Mouse (Mus musculus) E14TG2a.4 (cell line): Measurements from ENCODE around the gene Tex12.
A peak's percentile ranks its signal among the peaks of the same experiment; 100 is the strongest.

Experiments used
- H3K27me3 ChIP-seq: 2 replicates; pipeline ENCODE4 v1.6.1; 2014; ENCODE audit warnings: low read length, control low read depth; ENCODE audit not compliant: insufficient read depth
- H3K36me3 ChIP-seq: 2 replicates; pipeline ENCODE4 v1.6.1; 2014; ENCODE audit warnings: low read length, control low read depth; ENCODE audit not compliant: insufficient read depth
- H3K4me1 ChIP-seq: replicated peaks from 2 replicates; pipeline ENCODE4 v1.6.1; 2014; ENCODE audit warnings: low read depth, low read length, control low read depth
- H3K4me3 ChIP-seq: replicated peaks from 2 replicates; pipeline ENCODE4 v1.5.1; 2014; ENCODE audit warnings: mild to moderate bottlenecking, low read length
- H3K9me3 ChIP-seq: 2 replicates; pipeline ENCODE4 v1.6.1; 2014; ENCODE audit warnings: low read length, control low read depth
- CTCF ChIP-seq: conservative IDR thresholded peaks from 2 replicates; pipeline ENCODE4 v1.5.1; 2014; ENCODE audit warnings: low read length
- NANOG ChIP-seq: IDR thresholded peaks from 2 replicates; pipeline ENCODE4 v1.6.1; 2014; ENCODE audit warnings: borderline replicate concordance, low read length, mixed read lengths
- POU5F1 ChIP-seq: IDR thresholded peaks from 2 replicates; pipeline ENCODE4 v1.6.1; 2014; ENCODE audit warnings: low read length, borderline replicate concordance

Tex12 gene

GRCm38 (mm10) chr9:50547859-50548478, 13.2 kb downstream of the Tex12 start:
- TF ChIP-seq POU5F1, result no peak
- TF ChIP-seq NANOG, result no peak
- TF ChIP-seq CTCF, result no peak
- H3K4me1 ChIP-seq, result no peaks in the 10 kb centered on the region
- H3K27me3 ChIP-seq, result no peaks in the 10 kb centered on the region
- no peaks in the 10 kb centered on the region for H3K36me3 ChIP-seq
- H3K4me3 ChIP-seq, result no peak overlapping the region
- no peaks in the 10 kb centered on the region for H3K9me3 ChIP-seq

- H3K4me1 ChIP-seq, result no peaks in the 10 kb centered on the region
- H3K27me3 ChIP-seq, result peaks cover 7% of the 10 kb centered on the region; the same call in 1 of the 2 replicates
- H3K4me3 ChIP-seq, result no peak overlapping the region
- no peak for TF ChIP-seq POU5F1
- TF ChIP-seq NANOG, result no peak
- no peak for TF ChIP-seq CTCF
- H3K9me3 ChIP-seq, result no peaks in the 10 kb centered on the region
- no peaks in the 10 kb centered on the region for H3K36me3 ChIP-seq
Measured at GRCm38 (mm10) chr9:50542401-50542800, 18.7 kb downstream of the Tex12 start.

DNA sequence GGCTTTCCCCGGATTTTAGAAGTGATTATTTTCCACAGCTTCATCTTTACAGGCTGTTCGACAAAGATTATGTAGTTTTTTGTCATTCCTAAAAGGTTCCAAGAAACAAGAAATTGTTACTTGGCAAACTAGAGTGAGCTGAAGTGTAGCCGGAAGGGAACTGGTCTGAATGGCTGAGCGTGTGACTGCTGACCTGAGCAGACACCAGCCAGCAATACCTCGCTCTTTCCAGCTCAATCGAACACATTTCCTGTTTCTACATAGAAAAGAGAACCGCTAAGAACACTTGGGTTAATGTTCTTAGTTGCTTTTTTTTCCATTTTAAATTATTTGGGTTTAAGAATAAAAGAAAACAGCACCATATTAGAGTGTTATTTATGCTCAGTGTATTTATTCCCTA, 21.0 kb downstream of the Tex12 start:
- H3K4me3 ChIP-seq, result no peak overlapping the region
- TF ChIP-seq CTCF (no peak), POU5F1 (no peak), NANOG (no peak)
- no peaks in the 10 kb centered on the region for H3K4me1 ChIP-seq
- H3K27me3 ChIP-seq, result peaks cover 11% of the 10 kb centered on the region; the same call in 1 of the 2 replicates
- no peaks in the 10 kb centered on the region for H3K36me3 ChIP-seq
- H3K9me3 ChIP-seq, result no peaks in the 10 kb centered on the region

DNA sequence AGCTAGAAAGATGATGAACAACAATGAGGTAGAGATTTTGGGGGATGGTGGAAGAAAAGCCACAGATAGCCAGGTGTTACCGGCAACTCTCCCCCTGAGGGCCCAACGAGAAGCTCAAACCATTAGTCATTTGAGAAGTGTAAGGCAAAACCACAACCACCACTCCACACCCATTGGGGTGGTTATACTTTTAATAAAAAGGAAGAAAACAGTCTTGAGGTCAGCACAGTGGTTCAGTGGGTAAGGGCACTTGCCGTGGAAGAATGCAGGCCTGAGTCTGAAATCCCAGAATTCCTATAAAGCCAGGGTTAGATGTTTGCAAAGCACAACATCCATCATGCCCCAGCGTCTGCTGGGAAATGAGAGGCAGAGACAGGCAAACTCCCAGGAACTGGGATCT, 23.8 kb downstream of the Tex12 start:
- H3K27me3 ChIP-seq, result peaks cover 8% of the 10 kb centered on the region; the same call in 1 of the 2 replicates
- TF ChIP-seq POU5F1, result no peak
- no peak for TF ChIP-seq NANOG

GRCm38 (mm10) chr9:50536603-50537135, 24.5 kb downstream of the Tex12 start:
- peaks cover 8% of the 10 kb centered on the region; the same call in 1 of the 2 replicates for H3K27me3 ChIP-seq
- peaks cover 4% of the 10 kb centered on the region; the same call in 1 of the 2 replicates for H3K4me1 ChIP-seq
- H3K4me3 ChIP-seq, result no peak overlapping the region
- TF ChIP-seq NANOG (no peak), POU5F1 (no peak), CTCF (no peak)
- H3K36me3 ChIP-seq, result no peaks in the 10 kb centered on the region
- no peaks in the 10 kb centered on the region for H3K9me3 ChIP-seq

More for the DNA sequence above, 23.8 kb downstream of the Tex12 start:
- Histone ChIP-seq H3K4me3 (no peak overlapping the region), H3K4me1 (peaks cover 4% of the 10 kb centered on the region; the same call in 1 of the 2 replicates), H3K9me3 (no peaks in the 10 kb centered on the region), H3K36me3 (no peaks in the 10 kb centered on the region)

DNA sequence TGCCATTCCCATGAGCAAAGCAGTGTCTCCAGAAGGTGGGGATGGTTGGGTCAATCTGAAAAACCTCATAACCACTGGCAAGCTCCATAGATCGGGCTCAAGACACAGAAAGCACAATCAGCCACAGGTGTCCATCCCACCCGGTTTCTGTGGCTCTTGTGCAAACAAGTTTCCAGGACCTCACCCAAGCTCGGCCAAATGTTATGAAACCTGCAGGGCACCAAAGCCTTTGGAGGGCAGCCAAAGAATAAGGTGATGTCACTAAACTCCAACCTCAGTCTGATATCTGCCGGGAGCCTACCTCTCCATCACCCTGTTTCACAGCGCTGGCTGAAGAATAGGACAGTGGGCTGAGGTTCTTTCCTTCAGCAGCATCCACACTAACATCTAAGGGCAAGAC, 25.2 kb downstream of the Tex12 start:
- H3K4me3 ChIP-seq, result no peak overlapping the region
- H3K27me3 ChIP-seq, result peaks cover 8% of the 10 kb centered on the region; the same call in 1 of the 2 replicates
- H3K9me3 ChIP-seq, result no peaks in the 10 kb centered on the region
- no peaks in the 10 kb centered on the region for H3K36me3 ChIP-seq
- H3K4me1 ChIP-seq, result peaks cover 4% of the 10 kb centered on the region; the same call in 1 of the 2 replicates
- no peak for TF ChIP-seq NANOG
- no peak for TF ChIP-seq CTCF
- TF ChIP-seq POU5F1, result no peak

- H3K36me3 ChIP-seq, result no peaks in the 10 kb centered on the region
- H3K4me1 ChIP-seq, result peaks cover 4% of the 10 kb centered on the region; the same call in 1 of the 2 replicates
- peaks cover 5% of the 10 kb centered on the region; the same call in 1 of the 2 replicates for H3K27me3 ChIP-seq
- no peak overlapping the region for H3K4me3 ChIP-seq
- TF ChIP-seq POU5F1 (no peak), NANOG (no peak), CTCF (no peak)
- H3K9me3 ChIP-seq, result no peaks in the 10 kb centered on the region
Measured at GRCm38 (mm10) chr9:50533791-50534190, 27.3 kb downstream of the Tex12 start.

DNA sequence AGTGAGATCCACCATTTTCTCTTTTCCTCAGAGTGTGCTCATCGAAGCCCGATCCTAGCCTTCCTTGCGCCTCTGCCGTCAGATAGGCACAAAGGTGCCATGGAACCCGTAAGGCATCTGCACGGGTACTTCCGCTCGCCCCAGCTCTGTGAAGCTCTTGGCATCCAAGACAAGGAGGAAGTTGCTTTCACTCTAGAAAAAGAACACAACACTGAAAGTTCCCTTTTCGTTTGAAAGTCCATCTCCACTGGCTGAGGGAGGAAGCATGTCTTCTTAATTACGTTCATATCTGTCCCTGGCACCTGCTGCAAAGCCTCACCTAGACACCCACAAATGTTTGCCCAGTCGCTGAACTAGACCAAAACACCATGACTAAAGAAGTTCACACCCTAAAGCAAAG, 27.8 kb downstream of the Tex12 start:
- peaks cover 4% of the 10 kb centered on the region; the same call in 1 of the 2 replicates for H3K4me1 ChIP-seq
- H3K27me3 ChIP-seq, result peaks cover 3% of the 10 kb centered on the region; the same call in 1 of the 2 replicates
- TF ChIP-seq NANOG, result no peak
- no peak for TF ChIP-seq CTCF
- TF ChIP-seq POU5F1, result no peak
- H3K4me3 ChIP-seq, result no peak overlapping the region
- no peaks in the 10 kb centered on the region for H3K9me3 ChIP-seq
- H3K36me3 ChIP-seq, result no peaks in the 10 kb centered on the region

- peak; percentile 13 for TF ChIP-seq CTCF
- TF ChIP-seq POU5F1, result no peak
- H3K4me3 ChIP-seq, result no peak overlapping the region
- H3K9me3 ChIP-seq, result no peaks in the 10 kb centered on the region
- H3K4me1 ChIP-seq, result peaks cover 11% of the 10 kb centered on the region
- H3K36me3 ChIP-seq, result no peaks in the 10 kb centered on the region
- peaks cover 2% of the 10 kb centered on the region; the same call in 1 of the 2 replicates for H3K27me3 ChIP-seq
Measured at GRCm38 (mm10) chr9:50530890-50531289, 30.2 kb downstream of the Tex12 start.
